Mouse (Mus musculus): ENCODE results near the gene Setd7. TPM values are rescaled to one million over a fixed set of nuclear protein-coding genes. Genes with fewer than 3 reads are reported as not detected.

Gene Setd7
- total and polyA plus RNA-seq, 3 experiments = 16.6 to 34.3 (median 23.6) TPM

DNA sequence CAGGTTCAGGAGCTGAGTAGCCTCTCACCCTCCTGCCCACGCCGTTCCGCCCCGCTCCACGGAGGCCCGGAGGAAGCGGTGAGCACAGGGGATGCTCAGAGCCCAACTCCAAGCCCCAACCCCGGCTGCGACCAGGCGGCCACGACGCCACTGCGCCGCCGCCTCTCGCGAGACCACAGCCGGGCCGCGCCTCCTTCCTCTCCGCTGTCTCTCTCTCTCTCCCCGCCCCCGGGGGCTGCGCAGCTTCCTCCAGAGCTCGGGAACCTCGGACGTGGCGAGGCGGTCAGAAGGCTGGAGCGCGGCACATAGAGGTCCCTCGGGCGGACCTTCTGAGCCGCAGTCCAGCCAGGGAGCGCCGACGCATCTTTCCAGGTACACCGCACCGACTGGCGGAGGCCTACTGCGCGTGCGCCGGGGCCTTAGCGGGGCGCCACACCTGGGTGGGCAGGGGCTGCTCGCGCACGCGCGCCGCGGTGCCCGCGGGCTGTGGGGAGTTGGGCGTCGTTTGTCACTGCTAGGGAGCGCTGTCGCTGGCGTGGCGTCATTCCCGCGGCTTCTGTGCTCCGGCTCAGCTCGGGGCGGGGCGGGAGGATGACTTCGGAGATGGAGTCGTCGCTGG, 76.8 kb downstream of the Setd7 start, which contains the start of gene Rab33b (continued):
- peak; percentile 98 for TF ChIP-seq POLR2A (IDR thresholded peaks at IDR 0.05; ENCODE audit: low read depth, low read length)
- TF ChIP-seq TBP (conservative IDR thresholded peaks at IDR 0.05; ENCODE audit: low read depth, low read length) = no peak
- TF ChIP-seq MAZ (IDR thresholded peaks at IDR 0.05; ENCODE audit: low read depth, low read length) = peak; percentile 81
- peak; percentile 49; the same call in 1 of the 2 replicates for TF ChIP-seq BHLHE40 (IDR thresholded peaks at IDR 0.05; ENCODE audit: low read depth, low read length)
- peak; percentile 61 for TF ChIP-seq MAX (IDR thresholded peaks at IDR 0.05; ENCODE audit: low read length)
- TF ChIP-seq ZKSCAN1 (IDR thresholded peaks at IDR 0.05; ENCODE audit: borderline replicate concordance, low read depth, low read length) = no peak
- peak; percentile 91 for TF ChIP-seq ZMIZ1 (IDR thresholded peaks at IDR 0.05; ENCODE audit: low read depth, low read length)
- TF ChIP-seq MEF2A (IDR thresholded peaks at IDR 0.05; ENCODE audit: borderline replicate concordance, low read depth, low read length) = peak; percentile 93

DNA sequence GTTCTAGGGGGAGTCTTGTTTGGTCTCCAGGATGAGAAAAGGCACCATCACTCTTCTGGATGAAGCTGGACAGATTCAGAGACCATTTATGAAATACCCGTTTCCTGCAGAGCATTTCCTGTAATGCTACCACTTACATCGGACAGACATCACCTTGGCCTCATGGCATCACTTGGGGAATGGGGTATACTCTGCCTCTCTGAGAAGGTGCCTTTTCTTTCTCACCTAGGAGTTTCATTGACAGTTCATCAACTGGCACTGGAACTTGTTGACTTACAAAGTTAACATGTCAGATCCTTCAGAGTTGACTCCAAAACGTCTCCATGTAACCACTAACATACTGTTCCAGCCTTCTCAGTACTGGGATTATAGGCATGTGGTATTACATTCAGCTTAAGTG, 77.9 kb downstream of the Setd7 start:
- peaks cover 15% of the 10 kb centered on the region for H3K79me2 ChIP-seq (replicated peaks; ENCODE audit: control insufficient read depth, extremely low read depth, insufficient read depth, poor library complexity, severe bottlenecking)
- no peak for DNase-seq (ENCODE audit: extremely low read depth)
- H3K4me2 ChIP-seq (ENCODE audit: insufficient read depth, low read depth, poor library complexity, severe bottlenecking) = peak overlapping the region; percentile 88; the same call in 1 of the 2 replicates
- TF ChIP-seq JUN (IDR thresholded peaks at IDR 0.05; ENCODE audit: insufficient read depth, low read depth, low read length) (no peak), SMC3 (IDR thresholded peaks at IDR 0.05; ENCODE audit: low read depth, low read length) (no peak), CTCF (conservative IDR thresholded peaks at IDR 0.05 in 1 of 2, IDR thresholded peaks at IDR 0.05 in 1 of 2; ENCODE audit: low read depth in 2 of 2, low read length in 2 of 2) (no peak), GABPA (IDR thresholded peaks at IDR 0.05; ENCODE audit: insufficient replicate concordance, low read depth, low read length) (no peak), MYC (IDR thresholded peaks at IDR 0.05; ENCODE audit: low read depth, low read length) (no peak), MAX (IDR thresholded peaks at IDR 0.05; ENCODE audit: low read length) (no peak), ELF1 (IDR thresholded peaks at IDR 0.05; ENCODE audit: low read depth, low read length) (no peak), NELFE (IDR thresholded peaks at IDR 0.05; ENCODE audit: low read depth, low read length) (no peak), RAD21 (IDR thresholded peaks at IDR 0.05; ENCODE audit: low read depth, low read length) (no peak), JUND (conservative IDR thresholded peaks at IDR 0.05; ENCODE audit: low read depth, low read length) (no peak), MEF2A (IDR thresholded peaks at IDR 0.05; ENCODE audit: borderline replicate concordance, low read depth, low read length) (no peak), USF2 (conservative IDR thresholded peaks at IDR 0.05; ENCODE audit: low read depth, low read length) (no peak), CHD1 (IDR thresholded peaks at IDR 0.05; ENCODE audit: low read depth, low read length) (no peak), BHLHE40 (IDR thresholded peaks at IDR 0.05; ENCODE audit: low read depth, low read length) (no peak), ZKSCAN1 (IDR thresholded peaks at IDR 0.05; ENCODE audit: borderline replicate concordance, low read depth, low read length) (no peak), MAFK (IDR thresholded peaks at IDR 0.05; ENCODE audit: insufficient replicate concordance, low read length) (no peak), PAX5 (IDR thresholded peaks at IDR 0.05; ENCODE audit: low read length) (no peak)
- H3K4me1 ChIP-seq (ENCODE audit: control insufficient read depth in 1 of 2, insufficient read depth in 2 of 2) = peaks cover 6 to 36% of the 10 kb centered on the region in 2 experiments; a peak in 3 of 4 replicates
- dilution Hi-C loops (cut with MboI; ENCODE audit: extremely low pct_ligation_motif_present, extremely low pct_unique_long_range_greater_than_20kb, low sequenced_read_pairs) = no loop called here
- H3K36me3 ChIP-seq (replicated peaks in 1 of 2; ENCODE audit: control insufficient read depth in 1 of 2, insufficient read depth in 1 of 2, low read length in 1 of 2) = peaks cover 0 to 7% of the 10 kb centered on the region in 2 experiments
- in situ Hi-C loops (cut with MboI; ENCODE audit: low pct_ligation_motif_present, low pct_unique_long_range_greater_than_20kb, low sequenced_read_pairs) = loop anchor here (10.0 kb wide), 3 partner anchors 162 to 762 kb away; no protein-coding TSS in a partner anchor
- no peaks in the 10 kb centered on the region for H3K9me3 ChIP-seq (replicated peaks; ENCODE audit: low read length)
- peak overlapping the region; percentile 97; the same call in 1 of the 2 replicates for H3K9ac ChIP-seq (ENCODE audit: insufficient read depth, low read depth)
- peak overlapping the region in 2 of 3 experiments; percentile 62 to 97 for H3K4me3 ChIP-seq (replicated peaks in 1 of 3; ENCODE audit: low read depth in 2 of 3, low read length in 2 of 3, poor library complexity in 1 of 3)
- no peaks in the 10 kb centered on the region for H3K27me3 ChIP-seq (replicated peaks)
- H3K27ac ChIP-seq (ENCODE audit: insufficient read depth, low read depth) = no peak overlapping the region

All from CH12.LX (cell line).